Mouse (Mus musculus): ENCODE results near the gene Camkk2.

Gene Camkk2

DNA sequence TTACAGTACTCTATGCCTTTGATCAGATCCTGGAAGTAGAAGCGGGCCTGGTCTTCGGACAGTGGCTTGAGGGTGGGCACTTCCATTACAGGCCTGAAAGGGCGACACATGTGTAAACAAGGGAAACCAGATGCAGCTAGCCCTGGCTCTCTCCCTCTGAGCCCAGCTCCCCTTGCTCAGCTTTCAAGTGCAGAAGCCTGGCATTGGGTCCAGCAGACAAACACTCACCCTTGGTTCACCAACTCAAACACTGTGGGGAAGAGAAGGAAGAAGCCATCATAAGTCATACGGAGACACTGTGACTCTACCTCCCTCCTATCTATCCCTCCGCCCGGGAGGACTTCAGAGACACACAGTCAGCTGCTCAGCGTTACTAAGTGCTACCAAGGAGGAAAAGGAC lies 31.3 kb downstream of the Camkk2 start:
- in situ Hi-C loops (cut with MboI; ENCODE audit: low sequenced_read_pairs), result no loop called here

DNA sequence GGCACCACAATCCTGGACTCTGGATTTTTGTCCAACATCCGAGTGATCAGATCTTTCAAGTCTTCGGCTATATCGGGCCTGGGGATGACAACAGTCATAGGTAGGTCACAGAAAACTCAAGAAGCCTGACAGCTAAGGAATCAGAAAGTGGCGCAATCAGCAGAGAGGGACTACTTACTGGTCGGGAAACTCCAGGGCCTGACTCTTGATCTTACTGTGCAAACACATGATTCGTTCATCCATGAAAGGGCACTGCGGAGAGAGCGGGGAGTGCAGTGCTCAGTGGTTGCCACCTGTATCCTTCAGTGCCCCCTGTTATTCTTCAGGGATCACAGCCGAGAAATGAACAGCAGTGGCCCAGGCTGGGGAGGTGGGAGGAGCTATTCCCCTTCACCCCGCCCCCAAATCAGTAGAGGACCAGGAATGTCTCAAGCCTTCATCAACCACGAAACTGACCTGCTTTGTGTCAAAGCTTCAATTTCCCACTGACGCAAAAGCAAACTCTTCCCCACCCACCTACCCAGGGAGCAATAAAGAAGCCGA lies 35.3 kb downstream of the Camkk2 start:
- in situ Hi-C loops (cut with MboI; ENCODE audit: low sequenced_read_pairs), result no loop called here

DNA sequence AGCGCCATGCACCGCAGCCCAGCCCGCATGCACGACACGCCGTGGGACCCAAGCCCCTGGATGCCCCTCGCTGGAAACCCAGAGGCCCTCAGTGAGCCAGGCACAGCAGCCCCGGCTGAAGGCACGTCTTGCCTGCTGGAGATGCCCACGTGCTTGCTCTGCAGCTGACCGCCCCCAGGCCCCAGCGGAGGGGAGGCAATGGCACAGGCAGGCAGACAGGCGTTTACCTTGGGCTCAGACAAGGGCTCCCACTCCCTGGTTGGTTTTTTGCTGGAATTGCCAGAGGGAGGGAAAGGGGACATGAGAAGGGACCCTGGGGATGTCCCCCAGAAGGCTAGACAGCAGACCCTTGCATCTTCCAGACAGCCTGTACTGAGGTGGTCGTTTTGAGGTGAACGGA lies 42.4 kb downstream of the Camkk2 start:
- in situ Hi-C loops (cut with MboI; ENCODE audit: low sequenced_read_pairs), result no loop called here

DNA sequence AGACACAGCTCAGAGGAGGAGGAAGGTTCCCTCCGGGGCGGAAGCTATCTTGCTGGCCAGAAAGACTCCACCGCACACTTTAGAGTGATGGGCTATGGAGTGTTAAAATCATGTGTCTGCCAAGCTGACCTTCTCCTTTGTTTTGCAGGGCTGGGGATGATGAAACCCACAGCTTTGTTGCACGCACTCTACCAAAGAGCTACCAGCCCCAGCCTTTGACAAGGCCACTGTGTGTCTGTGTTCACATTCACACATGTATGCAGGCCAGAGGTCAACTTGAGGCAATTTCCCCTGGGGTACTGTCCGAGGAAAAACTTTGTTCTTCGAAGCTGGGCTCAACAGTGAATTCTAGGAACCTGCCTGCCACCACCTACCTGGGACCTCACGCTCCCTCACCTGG lies 43.4 kb downstream of the Camkk2 start:
- in situ Hi-C loops (cut with MboI; ENCODE audit: low sequenced_read_pairs), result no loop called here

DNA sequence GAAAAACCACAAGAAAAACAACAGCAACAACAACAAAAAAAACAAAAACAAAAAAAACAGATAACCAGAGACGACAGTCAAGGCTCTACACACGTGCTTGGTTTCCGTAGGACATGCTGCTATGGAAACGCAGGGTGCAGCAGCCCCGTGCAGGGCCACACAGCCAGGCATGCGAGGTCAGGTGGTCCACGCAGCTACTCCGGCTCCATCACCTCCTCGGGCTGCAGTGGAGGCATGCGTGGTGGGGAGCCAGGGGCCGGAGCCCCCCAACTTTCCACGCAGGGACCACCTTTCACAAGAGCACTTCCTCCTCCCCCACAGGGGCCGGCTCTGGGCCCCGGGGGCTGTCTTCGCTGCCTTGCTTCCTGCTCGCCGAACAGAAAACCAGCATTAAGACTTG lies 45.3 kb downstream of the Camkk2 start:
- in situ Hi-C loops (cut with MboI; ENCODE audit: low sequenced_read_pairs), result no loop called here

DNA sequence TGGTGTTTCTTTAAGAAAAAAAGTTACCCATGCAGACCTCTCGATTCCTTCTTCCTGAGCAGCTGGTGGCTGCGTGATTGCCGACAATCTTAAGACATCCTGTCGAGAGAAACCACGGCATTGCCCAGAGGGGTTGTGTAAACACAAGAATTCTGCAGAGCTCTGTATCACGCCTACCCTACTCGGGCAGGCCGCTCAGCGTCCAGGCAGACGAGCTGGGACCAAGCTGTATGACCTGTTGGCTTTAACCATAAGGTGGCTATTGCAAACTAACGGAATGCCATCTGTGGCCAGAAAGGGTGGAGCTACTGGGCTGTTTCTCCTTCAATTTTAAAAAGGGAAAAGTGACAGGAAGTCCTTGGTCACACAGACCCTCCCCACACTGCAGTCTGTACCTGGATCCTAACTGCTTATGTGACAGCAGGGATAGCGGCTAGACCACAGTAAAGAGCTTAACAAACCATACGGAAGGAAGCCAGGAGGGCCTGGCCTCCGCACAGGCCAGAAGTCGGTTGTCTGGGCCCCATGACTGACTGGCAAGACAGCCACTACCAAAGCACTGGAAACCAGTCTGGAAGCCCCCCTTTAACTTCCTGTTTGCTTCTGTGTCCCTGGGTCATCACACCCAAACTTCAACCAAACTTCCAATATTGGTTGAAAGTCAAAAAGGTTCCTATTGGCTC lies 47.1 kb downstream of the Camkk2 start:
- in situ Hi-C loops (cut with MboI; ENCODE audit: low sequenced_read_pairs), result no loop called here

DNA sequence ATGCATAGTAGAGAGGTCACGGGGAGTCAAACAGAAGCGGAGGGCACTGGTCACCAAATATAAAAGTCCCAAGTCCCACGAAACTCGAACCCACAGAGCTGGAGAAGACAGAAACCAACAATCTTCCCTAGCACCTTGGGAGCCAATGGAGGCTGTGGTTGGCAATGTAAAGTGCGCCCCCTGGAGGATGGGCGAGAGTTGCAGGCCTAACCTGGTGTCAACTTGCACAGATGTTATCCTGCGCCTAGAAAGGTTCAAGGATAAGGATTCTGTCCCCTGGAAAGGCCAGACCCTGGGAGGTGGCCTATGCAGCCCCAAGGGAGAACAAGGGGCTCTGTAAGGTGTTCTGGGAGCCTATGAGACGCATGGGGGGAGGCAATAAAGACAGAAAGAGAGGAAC lies 47.9 kb downstream of the Camkk2 start:
- in situ Hi-C loops (cut with MboI; ENCODE audit: low sequenced_read_pairs), result no loop called here

DNA sequence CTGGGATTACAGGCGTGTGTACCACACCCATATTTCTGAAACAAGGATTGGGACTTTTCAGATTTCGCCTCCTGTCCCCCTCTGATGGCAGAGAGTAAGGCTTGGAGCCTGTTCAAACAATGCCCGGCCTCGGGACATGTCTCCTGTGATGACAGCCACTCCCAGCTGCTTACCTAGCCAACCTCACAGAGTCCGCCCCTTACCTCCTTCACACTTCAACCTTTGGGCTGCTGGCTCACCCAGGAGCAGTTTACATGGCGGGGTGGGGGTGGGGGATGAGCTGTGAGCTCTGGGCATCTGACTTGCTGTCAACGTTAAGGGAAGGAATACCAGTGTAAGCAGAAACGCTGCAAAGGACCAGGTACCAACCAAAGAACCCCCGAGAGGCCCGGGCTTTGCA lies 48.4 kb downstream of the Camkk2 start:
- in situ Hi-C loops (cut with MboI; ENCODE audit: low sequenced_read_pairs), result no loop called here

DNA sequence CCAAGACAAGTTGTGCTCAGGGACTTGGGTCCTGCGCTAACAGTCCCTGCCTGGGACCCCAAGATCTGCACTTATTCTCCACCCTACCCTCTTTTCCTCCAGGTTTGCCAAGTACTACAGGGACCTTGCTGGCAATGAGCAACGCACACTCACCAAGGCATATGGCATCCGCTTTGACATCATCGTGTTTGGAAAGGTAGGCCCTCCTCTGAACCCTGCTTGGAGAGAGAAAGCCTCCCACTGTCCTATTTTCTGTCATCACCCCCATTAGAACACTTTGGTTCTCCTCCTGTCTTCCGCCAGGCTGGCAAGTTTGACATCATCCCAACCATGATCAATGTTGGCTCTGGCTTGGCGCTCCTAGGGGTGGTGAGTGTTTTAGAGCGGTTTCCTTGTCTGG lies 52.1 kb downstream of the Camkk2 start:
- in situ Hi-C loops (cut with MboI; ENCODE audit: low sequenced_read_pairs), result no loop called here

DNA sequence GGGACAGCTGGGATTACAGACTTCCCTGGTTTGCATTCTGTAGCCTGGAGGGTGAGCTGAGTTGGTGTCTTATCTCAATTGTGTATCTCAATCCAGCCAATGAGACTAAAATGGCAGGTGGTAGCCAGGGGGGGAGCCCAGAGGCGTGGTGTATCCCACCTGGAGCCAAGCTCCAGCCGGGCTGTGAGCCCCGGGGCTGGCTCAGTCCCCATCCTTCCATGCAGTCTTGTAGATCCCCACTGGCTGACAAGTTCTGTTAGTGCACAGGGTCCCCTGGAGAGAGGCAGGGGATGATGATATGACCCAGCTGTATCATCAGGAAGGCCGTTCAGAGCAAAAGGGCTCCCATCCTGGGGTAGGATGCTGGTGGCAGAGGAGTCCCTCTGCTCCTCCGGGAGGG lies 52.6 kb downstream of the Camkk2 start:
- in situ Hi-C loops (cut with MboI; ENCODE audit: low sequenced_read_pairs), result no loop called here

DNA sequence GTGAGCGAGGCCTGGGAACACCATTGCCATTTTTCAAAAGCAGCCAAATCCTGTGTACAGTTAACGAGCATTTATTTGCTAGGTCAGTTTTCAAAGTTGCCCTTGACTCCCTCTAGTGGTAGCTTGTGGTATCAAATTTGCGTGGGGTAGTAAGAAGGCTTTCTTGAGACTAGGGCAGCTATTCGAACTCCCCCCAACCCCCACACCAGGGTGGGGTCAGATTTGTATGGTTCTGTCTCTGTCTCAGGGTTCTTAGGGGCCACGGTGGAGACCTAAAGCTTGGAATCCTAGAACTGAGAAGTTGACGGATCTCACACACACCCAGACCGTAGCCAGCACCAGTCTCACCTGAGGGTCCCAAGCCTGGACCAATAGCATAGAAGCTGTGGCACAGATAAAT lies 53.1 kb downstream of the Camkk2 start:
- in situ Hi-C loops (cut with MboI; ENCODE audit: low sequenced_read_pairs), result no loop called here

DNA sequence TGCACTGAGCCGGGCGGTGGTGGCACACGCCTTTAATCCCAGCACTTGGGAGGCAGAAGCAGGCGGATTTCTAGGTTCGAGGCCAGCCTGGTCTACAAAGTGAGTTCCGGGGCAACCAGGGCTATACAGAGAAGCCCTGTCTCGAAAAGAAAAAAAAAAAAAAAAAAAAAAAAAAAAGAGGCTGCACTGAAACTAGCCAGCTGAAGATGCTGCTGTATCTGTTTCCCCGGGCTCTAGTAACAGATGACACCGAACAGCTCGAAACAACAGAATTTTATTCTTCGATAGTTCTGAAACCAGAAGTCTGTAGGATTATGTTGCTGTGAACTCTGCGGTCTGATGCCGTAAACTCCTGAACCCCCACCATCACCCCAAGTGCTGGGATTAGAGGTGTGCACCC lies 53.8 kb downstream of the Camkk2 start:
- in situ Hi-C loops (cut with MboI; ENCODE audit: low sequenced_read_pairs), result no loop called here

DNA sequence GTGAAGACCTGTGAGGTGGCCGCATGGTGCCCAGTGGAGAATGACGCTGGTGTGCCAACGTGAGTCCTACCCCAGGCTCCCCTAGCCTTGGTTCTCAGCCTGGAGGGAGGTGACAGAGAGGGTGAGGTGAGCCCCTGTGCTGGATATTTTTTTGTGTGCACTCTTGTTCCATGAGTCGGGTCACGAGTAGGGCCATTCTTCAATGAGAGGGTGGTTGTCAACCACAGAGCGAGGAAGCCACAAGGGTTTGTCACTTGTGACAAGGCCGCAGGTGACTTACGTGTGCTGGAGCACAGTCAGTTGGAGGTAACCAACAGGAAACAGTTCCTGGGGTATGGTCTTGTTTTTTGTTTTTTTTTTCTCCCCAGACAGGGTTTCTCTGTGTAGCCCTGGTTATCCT lies 60.0 kb downstream of the Camkk2 start:
- in situ Hi-C loops (cut with MboI; ENCODE audit: low sequenced_read_pairs), result no loop called here

DNA sequence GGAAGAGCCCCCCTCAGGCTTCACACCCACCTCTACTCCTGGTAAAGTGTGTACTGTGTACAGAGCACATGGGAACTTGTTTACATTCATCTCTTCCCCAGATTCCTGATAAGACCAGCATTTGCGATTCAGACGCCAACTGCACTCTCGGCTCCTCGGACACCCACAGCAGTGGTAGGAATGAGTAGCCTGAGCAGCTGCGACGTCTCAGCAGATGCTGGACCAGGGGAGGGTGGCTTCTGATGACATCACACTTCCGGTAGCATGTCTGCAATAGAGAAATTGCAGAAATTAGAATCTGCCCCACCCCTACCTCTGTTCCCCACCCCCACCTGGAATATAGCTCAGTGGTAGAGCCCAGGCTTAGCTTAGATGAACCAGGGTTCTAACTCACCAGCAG lies 60.8 kb downstream of the Camkk2 start:
- in situ Hi-C loops (cut with MboI; ENCODE audit: low sequenced_read_pairs), result no loop called here

DNA sequence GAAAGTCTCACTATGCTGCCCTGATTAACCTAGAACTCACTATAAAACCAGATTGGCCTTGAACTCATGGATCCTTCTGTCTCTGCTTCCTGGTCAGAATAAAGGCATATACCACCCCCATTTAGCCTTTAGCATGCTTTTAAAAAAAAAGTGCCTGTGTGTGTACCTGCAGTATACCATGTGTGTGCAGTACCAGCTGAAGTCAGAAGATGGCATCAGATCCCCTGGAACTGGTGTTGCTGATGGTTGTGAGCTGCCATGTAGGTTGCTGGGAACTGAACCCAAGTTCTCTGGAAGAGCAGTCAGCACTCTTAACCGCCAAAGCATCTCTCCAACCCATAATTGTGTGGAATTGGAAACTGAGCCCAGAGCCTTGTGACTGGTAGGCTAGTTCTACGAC lies 62.4 kb downstream of the Camkk2 start:
- in situ Hi-C loops (cut with MboI; ENCODE audit: low sequenced_read_pairs), result no loop called here

DNA sequence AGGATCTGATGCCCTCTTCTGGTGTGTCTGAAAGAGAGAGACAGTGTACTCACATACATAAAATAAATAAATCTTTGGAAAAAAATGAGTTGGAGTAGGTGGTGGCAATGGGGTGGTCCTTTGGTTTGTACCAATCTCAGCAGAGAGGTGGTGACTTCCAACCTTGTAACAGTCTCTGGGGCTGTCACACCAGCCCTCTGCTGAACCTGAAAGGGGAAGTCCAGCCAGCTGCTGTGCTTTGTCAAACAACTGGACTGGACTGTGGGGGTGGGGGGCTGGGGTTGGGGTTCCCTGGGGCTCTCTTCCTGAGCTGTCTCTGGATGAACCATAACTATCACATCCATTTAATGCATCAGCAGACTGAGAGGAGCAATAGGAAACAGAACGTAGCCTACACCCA lies 63.5 kb downstream of the Camkk2 start:
- in situ Hi-C loops (cut with MboI; ENCODE audit: low sequenced_read_pairs), result no loop called here

DNA sequence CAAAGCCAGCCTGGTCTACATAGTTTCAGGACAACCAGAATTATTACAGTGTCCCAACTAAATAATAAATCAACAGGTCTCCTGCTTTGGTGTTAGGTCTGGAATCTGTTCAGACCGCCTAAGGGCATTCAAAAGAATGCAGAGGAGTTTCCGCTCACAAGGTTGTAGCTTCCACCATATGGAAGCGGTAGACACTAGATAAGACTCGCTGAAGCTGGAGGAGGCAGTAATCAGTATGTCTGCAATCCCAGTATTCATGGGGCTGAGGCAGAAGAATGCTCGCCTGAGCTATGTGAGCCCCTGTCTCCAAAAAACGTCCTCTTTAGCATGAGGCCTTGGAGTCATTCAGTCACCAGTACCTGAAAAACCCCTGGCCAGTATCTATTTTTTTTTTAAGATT lies 70.4 kb downstream of the Camkk2 start:
- in situ Hi-C loops (cut with MboI; ENCODE audit: low sequenced_read_pairs), result no loop called here

DNA sequence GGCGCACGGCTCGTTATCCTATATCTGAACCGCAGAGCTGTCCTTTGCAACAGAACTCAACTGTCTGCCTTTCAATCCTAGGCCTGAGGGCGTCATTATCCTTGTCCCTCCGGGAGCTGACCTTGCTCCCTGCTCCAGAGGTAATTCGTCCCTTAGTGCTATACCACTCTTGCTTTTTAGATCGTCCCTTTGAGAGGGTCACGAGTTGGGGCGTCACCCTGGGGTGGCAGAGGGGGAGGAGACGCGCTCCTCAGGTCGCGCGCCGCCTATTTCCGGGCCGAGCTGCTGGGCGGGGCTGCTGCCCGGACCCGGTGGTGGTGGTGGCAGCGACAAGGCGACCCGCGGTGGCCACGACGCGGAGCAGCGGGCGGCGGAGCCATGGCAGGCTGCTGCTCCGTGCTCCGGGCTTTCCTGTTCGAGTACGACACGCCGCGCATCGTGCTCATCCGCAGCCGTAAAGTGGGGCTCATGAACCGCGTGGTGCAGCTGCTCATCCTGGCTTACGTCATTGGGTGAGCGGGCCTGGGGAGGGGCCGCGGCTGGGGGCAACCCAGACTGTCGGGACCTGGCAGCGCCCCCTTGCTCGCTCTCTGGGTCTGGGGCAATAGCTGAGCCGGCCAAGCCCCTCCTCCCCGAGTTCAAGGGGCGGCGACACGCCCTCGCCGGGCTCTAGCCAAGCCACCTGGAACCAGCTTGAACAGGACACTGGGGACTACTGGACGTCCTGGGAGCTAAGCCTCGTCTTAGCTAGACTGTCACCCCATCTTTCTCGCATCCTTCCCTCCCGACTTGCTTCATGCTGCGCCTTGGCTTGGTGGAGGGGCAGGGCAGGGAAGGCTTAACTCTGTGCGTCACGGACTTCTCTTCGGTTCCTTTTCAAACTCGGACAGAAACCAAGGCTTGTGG lies 71.7 kb downstream of the Camkk2 start, which contains the start of gene P2rx4:
TSS of gene P2rx4 (plus strand) at position 269 of the 906 bp plus-strand sequence.
- in situ Hi-C loops (cut with MboI; ENCODE audit: low sequenced_read_pairs), result no loop called here

DNA sequence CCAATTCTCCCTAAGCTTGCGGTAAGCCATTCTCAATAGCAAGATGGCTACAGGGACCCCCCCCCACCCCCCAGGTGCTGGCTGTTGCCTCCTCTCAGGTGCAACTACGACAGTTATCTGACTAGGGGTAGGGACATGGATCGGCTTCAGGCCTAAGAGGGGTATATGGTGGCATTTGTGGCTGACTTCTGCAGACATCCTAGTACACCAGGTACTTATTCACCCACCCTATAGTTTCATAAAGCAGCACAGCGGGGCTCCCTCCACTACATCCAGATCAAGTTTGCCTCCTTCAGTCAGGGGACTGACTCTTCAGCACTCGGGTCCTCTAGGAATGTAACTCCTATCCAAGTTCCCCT lies 72.3 kb downstream of the Camkk2 start:
- in situ Hi-C loops (cut with MboI; ENCODE audit: low sequenced_read_pairs), result no loop called here

DNA sequence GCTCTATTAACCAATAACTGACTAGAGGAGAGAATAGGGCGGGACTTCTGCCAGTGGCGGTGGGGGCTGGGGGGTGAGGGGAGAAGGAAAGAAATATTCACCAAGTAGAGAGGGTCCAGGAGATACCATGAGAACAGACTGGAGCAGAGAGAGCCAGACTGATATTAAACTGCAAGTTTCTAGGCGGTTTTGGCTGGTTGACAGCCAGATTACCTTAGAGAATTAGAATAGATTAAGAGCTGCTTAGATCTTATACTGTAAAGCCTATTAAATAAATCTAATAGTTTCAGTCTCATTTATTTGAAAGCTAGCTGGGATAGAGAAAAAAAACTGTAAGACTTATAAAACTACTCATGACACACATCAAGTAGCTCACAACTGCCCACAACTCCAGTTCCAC lies 74.0 kb downstream of the Camkk2 start:
- in situ Hi-C loops (cut with MboI; ENCODE audit: low sequenced_read_pairs), result no loop called here

DNA sequence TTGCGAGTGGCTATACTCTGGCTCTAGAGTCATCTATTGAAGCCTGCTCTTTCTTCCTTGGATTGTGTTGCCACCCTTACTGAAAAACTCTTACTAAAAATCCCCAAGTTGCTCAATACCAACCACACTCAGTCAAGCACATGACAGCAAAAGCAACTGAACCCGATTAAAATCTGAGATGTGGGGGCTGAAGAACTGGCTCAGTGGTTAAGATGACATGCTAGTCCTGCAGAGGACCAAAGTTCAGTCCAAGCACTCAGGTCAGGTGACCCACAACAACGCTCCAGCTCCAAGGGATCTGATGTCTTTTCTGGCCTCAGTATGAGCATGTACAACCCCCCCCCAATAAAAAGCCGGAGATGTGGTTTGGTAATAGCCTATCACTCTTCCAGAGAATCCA lies 74.6 kb downstream of the Camkk2 start:
- in situ Hi-C loops (cut with MboI; ENCODE audit: low sequenced_read_pairs), result no loop called here

DNA sequence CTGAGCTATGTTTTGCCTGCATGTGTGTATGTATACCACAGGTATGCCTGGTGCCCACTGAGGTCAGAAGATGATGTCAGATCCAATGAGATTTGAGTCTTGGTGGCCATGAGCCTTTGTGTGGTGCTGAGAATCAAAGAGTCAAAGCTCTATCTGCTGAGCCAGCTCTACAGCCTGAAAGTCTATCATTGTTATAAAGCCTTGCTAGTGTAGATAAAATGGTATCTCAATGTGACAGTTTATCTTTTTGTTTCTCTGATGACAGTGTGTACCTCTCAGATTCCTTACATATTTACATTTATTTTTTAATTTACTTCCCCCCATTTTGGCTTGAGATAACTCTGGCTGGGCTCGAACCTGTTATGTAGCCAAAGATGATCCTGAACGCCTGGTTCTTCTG lies 75.6 kb downstream of the Camkk2 start:
- in situ Hi-C loops (cut with MboI; ENCODE audit: low sequenced_read_pairs), result no loop called here

Data from CH12F3 (cell line).